Mouse (Mus musculus) bone marrow, adult 2 months (tissue): ENCODE measurements around the gene E2f2.

Source experiments
- CTCF ChIP-seq: fragments of 200-500 bp; IDR thresholded peaks from 2 replicates; pipeline ENCODE4 v1.5.1; 2011; ENCODE audit warnings: low read length, control low read depth; ENCODE audit not compliant: control insufficient read depth, insufficient read depth
- POLR2A ChIP-seq: fragments of 200-500 bp; IDR thresholded peaks from 2 replicates; pipeline ENCODE4 v1.6.1; 2011; ENCODE audit warnings: low read depth, mild to moderate bottlenecking, control low read depth, low read length, borderline replicate concordance; ENCODE audit not compliant: control insufficient read depth

DNA sequence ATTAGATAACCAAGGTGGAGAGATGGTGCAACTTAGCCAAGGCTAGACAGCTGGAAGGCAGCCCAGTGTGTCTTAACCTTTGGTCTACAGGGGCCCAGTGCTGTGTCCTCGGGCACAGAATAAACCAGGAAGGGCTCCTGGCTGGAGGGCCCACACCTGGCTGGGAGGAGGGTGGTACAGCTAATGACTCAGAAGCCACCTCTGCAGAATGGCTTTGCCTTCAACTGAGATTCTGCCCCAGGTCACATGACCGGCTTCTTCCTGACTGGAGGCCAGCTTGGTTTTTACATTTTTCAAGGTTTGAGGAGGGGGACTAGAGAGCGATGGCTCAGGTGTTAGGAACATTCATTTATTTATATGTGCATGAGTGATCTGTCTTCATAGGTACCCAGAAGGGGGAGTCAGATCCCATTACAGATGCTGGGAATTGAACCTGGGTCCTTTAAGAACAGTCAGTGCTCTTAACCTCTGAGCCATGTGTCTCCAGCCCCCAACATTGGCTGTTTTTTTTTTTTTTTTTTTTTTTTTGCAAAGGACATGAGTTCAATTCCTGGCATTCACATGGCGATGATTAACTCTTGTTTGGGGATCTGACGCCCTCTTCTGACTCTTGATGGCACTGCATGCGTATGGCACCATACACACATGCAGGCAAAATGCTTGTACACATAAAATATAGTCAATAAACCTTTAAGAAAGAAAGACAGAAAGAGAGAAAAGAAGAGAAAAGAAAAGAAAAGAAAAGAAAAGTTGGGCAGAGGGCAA, 17.0 kb downstream of the E2f2 start:
- peak; percentile 47; the same call in 1 of the 2 replicates for TF ChIP-seq CTCF
- TF ChIP-seq POLR2A: no peak
